Mouse (Mus musculus) intestine, embryonic 14.5 days (tissue): ENCODE measurements around the gene Lrp8. TPM values are rescaled to one million over a fixed set of nuclear protein-coding genes. Genes with fewer than 3 reads are reported as not detected.
A peak's percentile ranks its signal among the peaks of the same experiment; 100 is the strongest.

ENCODE experiments used
- ATAC-seq: fragments of 200-750 bp; cut with Nextera tagmentation; replicated peaks from 2 replicates; pipeline ENCODE4 v1.8.0; 2017; ENCODE audit warnings: low read depth, moderate number of reproducible peaks, moderate TSS enrichment, moderate library complexity; ENCODE audit not compliant: low FRiP score, low TSS enrichment
- DNase-seq: peaks from one replicate; pipeline ENCODE4 v3.0.0-alpha.2; 2018; ENCODE audit warnings: low spot score
- H3K27ac ChIP-seq: fragments of 300-500 bp; sonication (generic); 2 replicates; pipeline ENCODE4 v1.5.1; 2014; ENCODE audit warnings: low read depth, mild to moderate bottlenecking, control low read depth
- H3K27me3 ChIP-seq: fragments of 300-500 bp; sonication (generic); replicated peaks from 2 replicates; pipeline ENCODE4 v1.6.1; 2014; ENCODE audit warnings: low read length, control low read depth; ENCODE audit not compliant: control insufficient read depth, insufficient read depth
- H3K36me3 ChIP-seq: fragments of 300-500 bp; sonication (generic); 2 replicates; pipeline ENCODE4 v1.6.1; 2014; ENCODE audit warnings: low read length, control low read depth; ENCODE audit not compliant: control insufficient read depth, insufficient read depth
- H3K4me1 ChIP-seq: fragments of 300-500 bp; sonication (generic); replicated peaks from 2 replicates; pipeline ENCODE4 v1.6.1; 2014; ENCODE audit warnings: low read length, control low read depth, mixed read lengths; ENCODE audit not compliant: control insufficient read depth, insufficient read depth
- H3K4me2 ChIP-seq: fragments of 300-500 bp; sonication (generic); 2 replicates; pipeline ENCODE4 v1.6.1; 2014; ENCODE audit warnings: low read length
- H3K4me3 ChIP-seq: fragments of 300-500 bp; sonication (generic); 2 replicates; pipeline ENCODE4 v1.5.1; 2014; ENCODE audit warnings: low read depth, low read length, control low read depth, mixed read lengths
- H3K9ac ChIP-seq: fragments of 300-500 bp; sonication (generic); 2 replicates; pipeline ENCODE4 v1.6.1; 2014; ENCODE audit warnings: mild to moderate bottlenecking, low read length
- H3K9me3 ChIP-seq: fragments of 300-500 bp; sonication (generic); 2 replicates; pipeline ENCODE4 v1.6.1; 2016; ENCODE audit warnings: low read length, control low read depth; ENCODE audit not compliant: control insufficient read depth
- WGBS: fragments of 180-500 bp; shearing (Covaris S2); extraction: QIAGEN DNeasy Blood & Tissue Kit; methylation state at CpG from one replicate; pipeline ENCODE4 v1.1.7; 2014; 5-methylcytosine and 5-hydroxymethylcytosine counted together
- polyA plus RNA-seq: library from polyadenylated mRNA; unstranded; fragments of >200 nt; fragmentation: Nextera tagmentation; extraction: Ambion mirVana; gene quantifications from 2 replicates; pipeline ENCODE4 v1.2.1, GENCODE M21; 2014

The Lrp8 gene
- polyA plus RNA-seq, 1 experiment from 2014 or later: 5.1 TPM

DNA sequence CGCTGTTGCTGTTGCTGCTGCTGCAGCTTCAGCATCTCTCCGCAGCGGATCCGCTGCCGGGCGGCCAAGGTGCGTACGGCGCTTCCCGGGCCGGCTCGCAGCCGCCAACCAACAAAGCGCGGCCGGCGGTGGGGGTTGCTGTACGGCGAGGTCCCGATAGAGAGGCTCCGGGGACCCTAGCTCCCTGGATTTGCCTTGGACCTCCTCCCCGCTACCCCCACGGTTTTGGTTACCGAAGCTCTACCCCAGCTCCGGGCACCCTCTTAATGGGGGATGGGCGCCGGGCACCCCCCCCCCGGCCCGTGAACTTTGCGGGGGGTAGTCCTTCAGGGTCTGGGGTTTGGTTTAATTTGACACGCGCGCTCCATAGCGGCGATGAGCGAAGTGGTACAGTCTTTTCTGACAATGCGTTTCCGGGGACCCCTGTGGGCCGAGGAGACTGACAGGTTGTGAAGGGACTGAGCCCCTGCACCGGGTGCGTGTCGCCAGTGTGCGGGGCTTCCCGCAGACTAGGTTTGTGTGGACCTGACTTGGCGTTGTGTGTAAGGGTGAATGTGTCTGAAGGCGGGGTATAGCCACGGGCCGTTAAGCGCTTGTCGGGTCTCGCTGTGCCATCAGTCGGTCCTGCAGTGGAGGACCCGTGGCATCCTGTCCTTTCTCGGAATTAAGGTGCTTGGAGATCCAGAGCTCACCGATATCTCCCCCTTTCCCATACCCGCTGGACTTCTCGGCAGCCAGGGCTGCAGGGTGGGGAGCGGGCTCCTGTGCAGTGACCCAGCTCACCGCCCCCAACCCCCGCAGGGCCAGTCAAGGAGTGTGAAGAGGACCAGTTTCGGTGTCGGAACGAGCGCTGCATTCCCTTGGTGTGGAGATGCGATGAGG lies 630 bp downstream of the Lrp8 start:
- H3K9me3 ChIP-seq: no peaks in the 10 kb centered on the region
- peak overlapping the region; percentile 57 for H3K4me3 ChIP-seq
- DNase-seq (peak; percentile 83), ATAC-seq (0 out of 2 replicates have a peak, but pooled peaks have one; percentile 0)
- H3K4me2 ChIP-seq: peak overlapping the region; percentile 100
- peak overlapping the region; percentile 53 for H3K9ac ChIP-seq
- H3K36me3 ChIP-seq: no peaks in the 10 kb centered on the region
- peak overlapping the region; percentile 59; the same call in 1 of the 2 replicates for H3K27ac ChIP-seq
- H3K27me3 ChIP-seq: no peaks in the 10 kb centered on the region; the same call in 1 of the 2 replicates
- H3K4me1 ChIP-seq: 0 out of 2 replicates have a peak, but pooled peaks cover 6% of the 10 kb centered on the region
- under 1% methylated on average over 64 of the region's 65 CpGs for WGBS

DNA sequence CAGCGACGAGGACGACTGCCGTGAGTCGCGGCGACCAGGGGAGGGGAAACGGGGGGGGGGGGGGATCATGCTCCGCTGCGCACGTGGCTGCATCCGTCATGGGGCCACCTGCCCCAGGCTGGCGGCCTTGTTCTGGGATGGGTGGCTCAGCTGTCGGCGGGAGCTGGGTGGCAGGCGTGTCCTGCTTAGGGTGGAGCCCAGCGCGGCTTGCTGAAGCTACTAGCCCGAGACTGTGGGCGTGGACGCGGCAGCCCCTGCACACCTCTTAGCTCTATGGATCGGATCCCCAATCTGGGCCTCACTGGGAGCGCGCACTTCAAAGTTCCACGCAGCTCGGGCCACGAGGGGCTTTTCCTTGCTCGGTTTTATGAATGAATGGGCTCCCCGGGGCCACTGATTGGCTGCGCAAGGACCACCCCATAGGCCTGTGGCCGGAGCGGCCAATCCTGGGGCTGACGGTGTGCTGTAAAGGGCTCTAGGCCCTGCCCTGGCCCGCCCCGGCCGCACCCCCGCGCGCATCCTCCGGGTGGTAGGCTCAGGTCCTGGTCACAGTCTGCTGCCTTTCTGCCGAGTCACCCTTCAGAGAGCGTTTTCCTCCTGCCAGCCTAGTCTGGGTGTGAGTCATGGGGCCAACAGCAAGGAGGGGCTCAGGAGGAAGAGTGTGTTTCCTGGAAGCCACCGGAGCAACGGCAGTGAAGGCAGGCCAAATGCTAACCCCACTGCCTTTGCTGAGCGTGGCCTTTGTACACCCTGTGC lies 1.5 kb downstream of the Lrp8 start:
- peak overlapping the region; percentile 100 for H3K4me2 ChIP-seq
- 0 out of 2 replicates have a peak, but pooled peaks cover 6% of the 10 kb centered on the region for H3K4me1 ChIP-seq
- WGBS: under 1% methylated on average over 42 of the region's 46 CpGs
- H3K36me3 ChIP-seq: no peaks in the 10 kb centered on the region
- peak; percentile 90 for DNase-seq
- H3K27ac ChIP-seq: peak overlapping the region; percentile 59; the same call in 1 of the 2 replicates
- H3K4me3 ChIP-seq: peak overlapping the region; percentile 57
- H3K9me3 ChIP-seq: no peaks in the 10 kb centered on the region
- H3K9ac ChIP-seq: peak overlapping the region; percentile 29; the same call in 1 of the 2 replicates
- peak; percentile 95 for ATAC-seq
- H3K27me3 ChIP-seq: no peaks in the 10 kb centered on the region; the same call in 1 of the 2 replicates

- Histone ChIP-seq H3K4me1 (0 out of 2 replicates have a peak, but pooled peaks cover 6% of the 10 kb centered on the region), H3K4me3 (no peak overlapping the region), H3K36me3 (no peaks in the 10 kb centered on the region), H3K9me3 (no peaks in the 10 kb centered on the region), H3K27ac (no peak overlapping the region), H3K27me3 (no peaks in the 10 kb centered on the region; the same call in 1 of the 2 replicates), H3K9ac (no peak overlapping the region), H3K4me2 (no peak overlapping the region)
- no peak for DNase-seq
- no peak for ATAC-seq
- 73% methylated on average over 3 of the region's 3 CpGs for WGBS
These were observed 3.4 kb downstream of the Lrp8 start for GRCm38 (mm10) chr4:107805491-107805890.

GRCm38 (mm10) chr4:107807796-107808195 lies 5.7 kb downstream of the Lrp8 start:
- H3K4me2 ChIP-seq: no peak overlapping the region
- 71% methylated on average over 4 of the region's 4 CpGs for WGBS
- no peak for DNase-seq

DNA sequence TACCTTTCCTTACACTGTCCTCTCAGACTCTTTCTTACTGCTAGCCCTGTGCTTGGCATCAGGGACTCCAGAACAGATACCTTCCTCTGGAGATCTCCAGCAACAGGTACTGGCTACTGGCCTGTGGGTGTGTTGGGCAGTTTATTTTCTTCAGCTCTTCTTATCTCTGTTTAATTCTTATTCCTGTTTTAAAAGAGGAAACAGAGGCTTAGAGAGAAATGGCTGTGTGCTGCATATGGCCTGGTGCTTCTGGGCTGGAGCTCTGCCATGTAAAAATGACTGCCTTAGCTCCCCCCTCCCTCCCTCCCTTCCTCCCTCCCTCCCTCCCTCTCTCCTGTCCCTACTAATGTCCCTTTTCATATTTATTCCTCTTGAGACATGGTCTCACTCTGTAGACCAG lies 6.6 kb downstream of the Lrp8 start:
- H3K4me3 ChIP-seq: no peak overlapping the region
- no peaks in the 10 kb centered on the region for H3K36me3 ChIP-seq
- no peak overlapping the region for H3K4me2 ChIP-seq
- DNase-seq: no peak
- H3K4me1 ChIP-seq: 0 out of 2 replicates have a peak, but pooled peaks cover 5% of the 10 kb centered on the region
- ATAC-seq: no peak
- no peak overlapping the region for H3K9ac ChIP-seq
- no peaks in the 10 kb centered on the region for H3K9me3 ChIP-seq
- H3K27ac ChIP-seq: no peak overlapping the region
- H3K27me3 ChIP-seq: no peaks in the 10 kb centered on the region; the same call in 1 of the 2 replicates

More at GRCm38 (mm10) chr4:107807796-107808195, 5.7 kb downstream of the Lrp8 start:
- Histone ChIP-seq H3K27ac (no peak overlapping the region), H3K9me3 (no peaks in the 10 kb centered on the region), H3K4me1 (0 out of 2 replicates have a peak, but pooled peaks cover 6% of the 10 kb centered on the region), H3K27me3 (no peaks in the 10 kb centered on the region; the same call in 1 of the 2 replicates), H3K4me3 (no peak overlapping the region), H3K36me3 (no peaks in the 10 kb centered on the region), H3K9ac (no peak overlapping the region)
- no peak for ATAC-seq

- no peaks in the 10 kb centered on the region for H3K9me3 ChIP-seq
- no peak overlapping the region for H3K27ac ChIP-seq
- no peaks in the 10 kb centered on the region for H3K27me3 ChIP-seq
- no peaks in the 10 kb centered on the region for H3K36me3 ChIP-seq
- WGBS: 83% methylated on average over 3 of the region's 3 CpGs
- no peak overlapping the region for H3K4me2 ChIP-seq
- DNase-seq (no peak), ATAC-seq (no peak)
- no peaks in the 10 kb centered on the region for H3K4me1 ChIP-seq
- no peak overlapping the region for H3K4me3 ChIP-seq
- H3K9ac ChIP-seq: no peak overlapping the region
These were observed 8.9 kb downstream of the Lrp8 start for GRCm38 (mm10) chr4:107811006-107811405.

DNA sequence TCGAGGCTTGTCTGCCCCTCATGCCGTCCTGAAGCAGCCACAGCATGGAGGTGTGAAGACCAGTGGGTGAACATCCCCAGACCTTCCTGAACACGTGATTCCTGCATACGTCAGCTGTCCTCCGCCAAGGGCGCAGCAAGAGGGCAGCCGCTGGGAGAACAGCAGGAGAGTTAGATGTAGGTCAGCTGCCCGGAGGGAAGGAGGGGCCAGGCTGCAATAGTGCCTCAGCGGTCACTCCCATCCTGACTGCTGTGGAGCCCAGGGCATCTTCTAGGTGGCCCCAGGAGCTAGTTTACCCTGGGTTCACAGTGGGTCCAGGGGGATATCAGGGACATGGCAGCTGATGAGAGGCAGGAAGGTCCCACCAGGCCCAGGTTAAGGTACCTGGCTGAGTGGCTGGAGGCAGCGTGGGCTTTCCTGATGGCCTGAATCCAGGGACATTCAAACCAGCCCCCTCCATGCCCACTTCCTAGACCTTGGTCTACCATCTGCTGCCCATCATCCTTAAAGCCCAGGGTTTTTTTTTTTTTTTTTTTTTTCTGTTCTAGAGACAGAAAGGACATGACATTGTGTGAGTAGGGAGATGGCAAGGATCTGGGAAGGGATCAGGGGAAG lies 9.8 kb downstream of the Lrp8 start:
- Histone ChIP-seq H3K4me3 (no peak overlapping the region), H3K27ac (no peak overlapping the region), H3K27me3 (no peaks in the 10 kb centered on the region), H3K4me1 (no peaks in the 10 kb centered on the region), H3K4me2 (no peak overlapping the region), H3K9ac (no peak overlapping the region), H3K36me3 (no peaks in the 10 kb centered on the region), H3K9me3 (no peaks in the 10 kb centered on the region)
- no peak for DNase-seq
- 40% methylated on average over 10 of the region's 10 CpGs for WGBS
- ATAC-seq: no peak

- Histone ChIP-seq H3K27ac (no peak overlapping the region), H3K27me3 (no peaks in the 10 kb centered on the region), H3K4me3 (no peak overlapping the region), H3K36me3 (no peaks in the 10 kb centered on the region), H3K9me3 (no peaks in the 10 kb centered on the region), H3K4me1 (no peaks in the 10 kb centered on the region; the same call in 1 of the 2 replicates), H3K4me2 (no peak overlapping the region), H3K9ac (no peak overlapping the region)
- DNase-seq (no peak), ATAC-seq (no peak)
- 80% methylated on average over 6 of the region's 6 CpGs for WGBS
These were observed 10.3 kb downstream of the Lrp8 start for GRCm38 (mm10) chr4:107812336-107812735.
